Mouse (Mus musculus) small intestine, adult 2 months (tissue): ENCODE results near the gene Tspan11. TPM values are rescaled to one million over a fixed set of nuclear protein-coding genes. Genes with fewer than 3 reads are reported as not detected.

ENCODE experiments used
- H3K27ac ChIP-seq: fragments of 200-500 bp; 2 replicates; pipeline ENCODE4 v1.5.1; 2012; ENCODE audit warnings: low read depth, low read length, control low read depth, inconsistent platforms; ENCODE audit not compliant: insufficient read depth
- H3K27me3 ChIP-seq: fragments of 200-500 bp; 2 replicates; pipeline ENCODE4 v1.6.1; 2012; ENCODE audit warnings: mild to moderate bottlenecking, moderate library complexity, low read length, inconsistent platforms; ENCODE audit not compliant: control insufficient read depth, insufficient read depth
- H3K36me3 ChIP-seq: fragments of 200-500 bp; 2 replicates; pipeline ENCODE4 v1.6.1; 2012; ENCODE audit warnings: mild to moderate bottlenecking, low read length, control low read depth, inconsistent platforms; ENCODE audit not compliant: control insufficient read depth, insufficient read depth
- H3K4me1 ChIP-seq: fragments of 200-500 bp; 2 replicates; pipeline ENCODE4 v1.6.1; 2012; ENCODE audit warnings: low read length, inconsistent platforms, mixed read lengths; ENCODE audit not compliant: control insufficient read depth, insufficient read depth, insufficient read length
- H3K4me3 ChIP-seq: fragments of 200-500 bp; 2 replicates; pipeline ENCODE4 v1.5.1; 2012; ENCODE audit warnings: low read depth, mild to moderate bottlenecking, control low read depth, inconsistent platforms, low read length, moderate library complexity
- CTCF ChIP-seq: fragments of 200-500 bp; IDR thresholded peaks from 2 replicates; pipeline ENCODE4 v1.5.1; 2012; ENCODE audit warnings: low read depth, mild to moderate bottlenecking, control low read depth, inconsistent platforms, low read length, moderate library complexity, mixed read lengths; ENCODE audit not compliant: insufficient replicate concordance, insufficient read length; ENCODE audit errors: extremely low read depth
- POLR2A ChIP-seq: fragments of 200-500 bp; IDR thresholded peaks from 2 replicates; pipeline ENCODE4 v1.6.1; 2012; ENCODE audit warnings: low read depth, mild to moderate bottlenecking, control low read depth, inconsistent platforms, low read length, moderate library complexity
- WGBS: fragments of 180-500 bp; shearing (Covaris S2); methylation state at CpG from one replicate; pipeline ENCODE4 v1.1.7; 2018; 5-methylcytosine and 5-hydroxymethylcytosine counted together
- polyA plus RNA-seq: library from polyadenylated mRNA; depleted of rRNA; stranded (reverse); fragments of >200 nt; gene quantifications from 2 replicates; pipeline ENCODE4 v1.2.3, GENCODE M21; 2012

Gene Tspan11
- polyA plus RNA-seq, 1 experiment: 0.37 TPM

DNA sequence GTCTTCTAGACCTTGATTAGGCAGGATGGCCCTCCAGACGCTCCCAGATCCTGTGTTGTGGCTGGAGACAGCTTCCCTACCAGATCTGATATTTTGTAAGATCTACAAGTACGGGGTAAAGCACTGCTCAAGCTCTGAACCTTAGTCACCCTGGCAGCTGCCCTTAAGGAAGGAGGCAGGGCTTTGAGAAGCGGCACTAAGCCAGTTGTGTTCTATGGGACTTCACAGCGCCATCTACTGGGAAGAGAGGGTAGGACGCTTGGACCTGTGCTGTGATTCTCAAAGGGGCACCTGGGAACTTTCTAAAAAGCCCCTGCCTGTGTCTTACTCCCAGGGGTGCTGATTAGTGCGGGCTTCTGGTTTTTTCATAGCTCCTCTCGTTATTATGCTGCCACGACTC, 33.3 kb downstream of the Tspan11 start:
- H3K27me3 ChIP-seq: no peaks in the 10 kb centered on the region
- H3K27ac ChIP-seq: no peak overlapping the region
- no peak overlapping the region for H3K4me3 ChIP-seq
- TF ChIP-seq CTCF: peak; percentile 79; the same call in 1 of the 2 replicates
- no peak for TF ChIP-seq POLR2A
- H3K4me1 ChIP-seq: no peaks in the 10 kb centered on the region
- 6% methylated on average over 8 of the region's 8 CpGs for WGBS
- H3K36me3 ChIP-seq: no peaks in the 10 kb centered on the region

DNA sequence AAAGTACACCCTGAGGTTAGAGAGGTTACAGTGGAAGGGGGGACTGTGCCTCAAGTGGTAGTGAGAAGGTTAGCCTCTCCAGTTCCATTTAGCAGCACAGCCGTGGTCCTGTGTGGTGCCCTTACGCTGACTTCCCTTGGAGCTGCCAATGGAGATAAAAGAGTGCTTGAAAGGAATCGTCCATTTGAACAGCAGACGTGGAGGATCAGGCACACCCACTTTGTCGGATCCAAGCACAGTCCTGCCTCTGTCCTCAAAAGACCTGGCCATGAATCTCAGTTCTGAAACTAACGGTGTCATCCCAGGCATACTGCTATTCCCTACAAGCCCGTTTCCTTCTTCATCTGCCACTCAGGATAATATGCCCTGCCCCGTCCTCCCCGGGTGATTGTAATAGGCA, 34.6 kb downstream of the Tspan11 start:
- TF ChIP-seq POLR2A: no peak
- no peak for TF ChIP-seq CTCF
- WGBS: 48% methylated on average over 9 of the region's 9 CpGs

DNA sequence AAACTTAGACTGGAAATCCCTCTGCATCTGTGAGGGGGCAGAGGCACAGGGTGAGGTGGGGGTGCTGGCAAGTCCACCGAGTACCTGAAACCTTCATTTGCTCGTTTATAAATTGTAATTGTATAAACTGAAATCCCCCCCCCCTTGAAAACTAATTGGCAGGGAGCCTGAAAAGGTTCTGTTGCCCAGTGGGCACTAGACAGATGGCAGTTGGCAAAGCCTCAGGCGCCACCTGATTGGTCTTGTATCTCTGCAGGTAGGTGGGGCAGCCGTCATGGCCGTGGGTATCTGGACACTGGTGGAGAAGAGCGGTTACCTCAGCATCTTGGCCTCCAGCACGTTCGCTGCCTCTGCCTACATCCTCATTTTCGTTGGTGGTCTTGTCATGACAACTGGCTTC, 35.9 kb downstream of the Tspan11 start:
- Histone ChIP-seq H3K4me1 (no peaks in the 10 kb centered on the region), H3K27me3 (no peaks in the 10 kb centered on the region), H3K4me3 (no peak overlapping the region), H3K36me3 (no peaks in the 10 kb centered on the region), H3K27ac (no peak overlapping the region)
- TF ChIP-seq CTCF (no peak), POLR2A (no peak)
- WGBS: 73% methylated on average over 9 of the region's 9 CpGs

More for the DNA sequence above, 34.6 kb downstream of the Tspan11 start:
- H3K4me3 ChIP-seq: no peak overlapping the region
- no peak overlapping the region for H3K27ac ChIP-seq
- H3K36me3 ChIP-seq: no peaks in the 10 kb centered on the region
- no peaks in the 10 kb centered on the region for H3K4me1 ChIP-seq
- no peaks in the 10 kb centered on the region for H3K27me3 ChIP-seq

GRCm38 (mm10) chr6:127924750-127925149, 37.4 kb downstream of the Tspan11 start:
- TF ChIP-seq POLR2A (no peak), CTCF (no peak)
- H3K36me3 ChIP-seq: no peaks in the 10 kb centered on the region
- H3K4me1 ChIP-seq: no peaks in the 10 kb centered on the region
- no peak overlapping the region for H3K27ac ChIP-seq
- 60% methylated on average over 6 of the region's 6 CpGs for WGBS
- no peaks in the 10 kb centered on the region for H3K27me3 ChIP-seq
- H3K4me3 ChIP-seq: no peak overlapping the region

DNA sequence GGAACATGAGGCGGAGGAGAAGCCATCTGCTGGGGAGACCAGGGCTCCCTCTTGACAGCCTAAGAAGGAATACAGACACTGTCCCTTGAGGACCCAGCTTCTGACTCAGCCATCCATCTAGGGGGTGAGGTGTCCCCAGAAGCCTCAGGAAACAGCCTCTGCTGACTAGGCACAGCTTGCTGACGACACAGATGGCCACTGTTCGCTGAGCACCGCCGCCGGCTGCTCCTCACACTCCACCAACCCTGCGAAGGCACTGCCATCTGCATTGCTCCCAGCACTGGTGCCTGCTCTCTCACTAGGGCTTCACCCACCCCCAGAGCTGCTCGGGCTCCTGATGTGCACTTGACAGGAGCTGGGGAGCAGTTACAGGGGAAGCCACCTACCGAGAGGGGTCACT, 38.5 kb downstream of the Tspan11 start:
- no peaks in the 10 kb centered on the region for H3K27me3 ChIP-seq
- no peaks in the 10 kb centered on the region for H3K36me3 ChIP-seq
- H3K27ac ChIP-seq: no peak overlapping the region
- TF ChIP-seq CTCF (no peak), POLR2A (no peak)
- no peaks in the 10 kb centered on the region for H3K4me1 ChIP-seq
- H3K4me3 ChIP-seq: no peak overlapping the region
- WGBS: 70% methylated on average over 9 of the region's 9 CpGs

DNA sequence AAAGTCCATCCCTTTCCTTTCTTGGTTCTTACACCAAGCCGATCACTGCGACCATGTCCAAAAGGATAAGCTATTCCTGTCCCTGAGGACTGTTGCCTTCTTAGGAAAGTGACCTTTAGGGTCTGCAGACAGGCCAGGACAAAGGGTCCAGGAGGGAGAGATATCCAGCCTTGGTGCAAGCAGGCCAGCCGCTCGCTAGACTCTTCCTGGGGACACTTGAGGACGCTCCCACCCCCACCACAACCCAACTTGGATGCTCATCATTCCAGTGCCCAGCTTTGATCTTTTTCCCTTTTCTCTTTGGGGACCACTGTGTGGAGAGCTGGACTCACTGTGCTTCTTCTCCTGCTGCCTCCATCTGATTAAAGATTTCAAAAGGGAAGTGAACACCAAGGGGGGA, 41.3 kb downstream of the Tspan11 start:
- H3K27ac ChIP-seq: no peak overlapping the region
- WGBS: 81% methylated on average over 5 of the region's 5 CpGs
- H3K36me3 ChIP-seq: no peaks in the 10 kb centered on the region
- no peak for TF ChIP-seq CTCF
- no peak for TF ChIP-seq POLR2A
- peaks cover 2% of the 10 kb centered on the region; the same call in 1 of the 2 replicates for H3K4me1 ChIP-seq
- no peak overlapping the region for H3K4me3 ChIP-seq
- H3K27me3 ChIP-seq: no peaks in the 10 kb centered on the region

DNA sequence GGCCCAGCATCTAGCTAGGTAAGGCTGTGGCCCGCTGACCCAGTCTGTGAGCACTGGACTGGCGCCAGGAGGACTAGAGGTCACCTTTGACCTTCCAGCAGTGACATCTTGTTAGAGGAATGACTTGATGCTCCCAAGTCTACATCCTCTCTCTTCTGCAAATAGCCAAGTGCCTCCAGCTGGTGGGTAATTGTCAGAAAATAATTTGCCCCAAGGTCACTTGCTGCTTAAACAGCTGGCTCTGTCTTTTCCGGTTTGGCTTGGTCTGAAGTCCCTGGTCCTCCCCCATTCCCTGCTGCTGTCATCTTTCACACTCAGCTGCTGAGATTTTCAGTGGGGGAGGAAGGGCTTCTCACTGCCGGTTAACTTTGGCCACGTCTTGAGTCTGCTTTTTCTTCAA, 45.3 kb downstream of the Tspan11 start:
- WGBS: 50% methylated on average over 5 of the region's 5 CpGs
- Histone ChIP-seq H3K36me3 (no peaks in the 10 kb centered on the region), H3K4me1 (peaks cover 2% of the 10 kb centered on the region; the same call in 1 of the 2 replicates), H3K4me3 (no peak overlapping the region), H3K27ac (no peak overlapping the region), H3K27me3 (no peaks in the 10 kb centered on the region)
- TF ChIP-seq CTCF (no peak), POLR2A (no peak)
